Mouse (Mus musculus): Measurements from ENCODE around the gene Tac2. TPM values are rescaled to one million over a fixed set of nuclear protein-coding genes. Genes with fewer than 3 reads are reported as not detected.

Tac2 gene
- polyA plus RNA-seq, 1 experiment = 9.6 TPM

- peaks cover under 1% of the 10 kb centered on the region for H3K27me3 ChIP-seq (ENCODE audit: control insufficient read depth)
- no peak overlapping the region for H3K4me3 ChIP-seq (replicated peaks)
- TF ChIP-seq TAL1 (IDR thresholded peaks at IDR 0.05; ENCODE audit: low read length) = no peak
- 0 out of 2 replicates have a peak, but pooled peaks cover 2% of the 10 kb centered on the region for H3K9me3 ChIP-seq (ENCODE audit: control insufficient read depth, low read length)
- peaks cover 4% of the 10 kb centered on the region for H3K36me3 ChIP-seq (ENCODE audit: control insufficient read depth)
- H3K4me1 ChIP-seq (ENCODE audit: control insufficient read depth) = peaks cover 95% of the 10 kb centered on the region
Observed at GRCm38 (mm10) chr10:127734434-127734833, 10.2 kb downstream of the Tac2 start.

GRCm38 (mm10) chr10:127736266-127736665, 12.0 kb downstream of the Tac2 start:
- TF ChIP-seq GATA1 (IDR thresholded peaks at IDR 0.05; ENCODE audit: low read length) = no peak
- Histone ChIP-seq H3K9me3 (ENCODE audit: control insufficient read depth, low read length) (0 out of 2 replicates have a peak, but pooled peaks cover 2% of the 10 kb centered on the region), H3K36me3 (ENCODE audit: control insufficient read depth) (peaks cover 3% of the 10 kb centered on the region), H3K27me3 (ENCODE audit: control insufficient read depth) (peaks cover 7% of the 10 kb centered on the region), H3K4me3 (replicated peaks) (no peak overlapping the region), H3K4me1 (ENCODE audit: control insufficient read depth) (peaks cover 86% of the 10 kb centered on the region)

- TF ChIP-seq GATA1 (IDR thresholded peaks at IDR 0.05; ENCODE audit: low read length) (no peak), TAL1 (IDR thresholded peaks at IDR 0.05; ENCODE audit: low read length) (no peak)
- Histone ChIP-seq H3K9me3 (ENCODE audit: control insufficient read depth, low read length) (peaks cover 7% of the 10 kb centered on the region), H3K4me3 (replicated peaks) (no peak overlapping the region), H3K36me3 (ENCODE audit: control insufficient read depth) (peaks cover 9% of the 10 kb centered on the region), H3K4me1 (ENCODE audit: control insufficient read depth) (peaks cover 80% of the 10 kb centered on the region), H3K27me3 (ENCODE audit: control insufficient read depth) (peaks cover 7% of the 10 kb centered on the region)
Observed at GRCm38 (mm10) chr10:127736916-127737315, 12.6 kb downstream of the Tac2 start.

GRCm38 (mm10) chr10:127737552-127737951, 13.3 kb downstream of the Tac2 start:
- H3K36me3 ChIP-seq (ENCODE audit: control insufficient read depth) = peaks cover 16% of the 10 kb centered on the region
- H3K4me1 ChIP-seq (ENCODE audit: control insufficient read depth) = peaks cover 73% of the 10 kb centered on the region
- TF ChIP-seq TAL1 (IDR thresholded peaks at IDR 0.05; ENCODE audit: low read length) (no peak), GATA1 (IDR thresholded peaks at IDR 0.05; ENCODE audit: low read length) (no peak)

GRCm38 (mm10) chr10:127738151-127738882, 14.0 kb downstream of the Tac2 start:
- Histone ChIP-seq H3K4me1 (ENCODE audit: control insufficient read depth) (peaks cover 66% of the 10 kb centered on the region), H3K27me3 (ENCODE audit: control insufficient read depth) (peaks cover 7% of the 10 kb centered on the region), H3K4me3 (replicated peaks) (peak overlapping the region; percentile 72), H3K36me3 (ENCODE audit: control insufficient read depth) (peaks cover 23% of the 10 kb centered on the region), H3K9me3 (ENCODE audit: control insufficient read depth, low read length) (peaks cover 21% of the 10 kb centered on the region)
- TF ChIP-seq TAL1 (IDR thresholded peaks at IDR 0.05; ENCODE audit: low read length) (no peak), GATA1 (IDR thresholded peaks at IDR 0.05; ENCODE audit: low read length) (no peak)

More at GRCm38 (mm10) chr10:127737552-127737951, 13.3 kb downstream of the Tac2 start:
- no peak overlapping the region for H3K4me3 ChIP-seq (replicated peaks)
- H3K27me3 ChIP-seq (ENCODE audit: control insufficient read depth) = peaks cover 7% of the 10 kb centered on the region
- peaks cover 14% of the 10 kb centered on the region for H3K9me3 ChIP-seq (ENCODE audit: control insufficient read depth, low read length)

GRCm38 (mm10) chr10:127739083-127739660, 14.9 kb downstream of the Tac2 start, which contains the start of gene Zbtb39:
TSS of gene Zbtb39 (plus strand) at chr10:127739538.
- H3K4me1 ChIP-seq (ENCODE audit: control insufficient read depth) = peaks cover 58% of the 10 kb centered on the region
- peak within 1 kb of the TSS; percentile 72 for H3K4me3 ChIP-seq (replicated peaks)
- H3K36me3 ChIP-seq (ENCODE audit: control insufficient read depth) = peaks cover 32% of the 10 kb centered on the region
- H3K9me3 ChIP-seq (ENCODE audit: control insufficient read depth, low read length) = peaks cover 29% of the 10 kb centered on the region
- peaks cover 7% of the 10 kb centered on the region for H3K27me3 ChIP-seq (ENCODE audit: control insufficient read depth)
- no peak for TF ChIP-seq GATA1 (IDR thresholded peaks at IDR 0.05; ENCODE audit: low read length)
- TF ChIP-seq TAL1 (IDR thresholded peaks at IDR 0.05; ENCODE audit: low read length) = no peak

GRCm38 (mm10) chr10:127739661-127740161, 15.4 kb downstream of the Tac2 start:
- H3K4me3 ChIP-seq (replicated peaks) = peak overlapping the region; percentile 72

GRCm38 (mm10) chr10:127744661-127745060, 20.4 kb downstream of the Tac2 start:
- peaks cover 5% of the 10 kb centered on the region for H3K27me3 ChIP-seq (ENCODE audit: control insufficient read depth)
- H3K4me3 ChIP-seq (replicated peaks) = no peak overlapping the region
- H3K4me1 ChIP-seq (ENCODE audit: control insufficient read depth) = peaks cover 7% of the 10 kb centered on the region
- H3K9me3 ChIP-seq (ENCODE audit: control insufficient read depth, low read length) = peaks cover 27% of the 10 kb centered on the region
- H3K36me3 ChIP-seq (ENCODE audit: control insufficient read depth) = peaks cover 55% of the 10 kb centered on the region
- TF ChIP-seq GATA1 (IDR thresholded peaks at IDR 0.05; ENCODE audit: low read length) (no peak), TAL1 (IDR thresholded peaks at IDR 0.05; ENCODE audit: low read length) (no peak)

More at GRCm38 (mm10) chr10:127739661-127740161, 15.4 kb downstream of the Tac2 start:
- peaks cover 54% of the 10 kb centered on the region for H3K4me1 ChIP-seq (ENCODE audit: control insufficient read depth)
- H3K36me3 ChIP-seq (ENCODE audit: control insufficient read depth) = peaks cover 37% of the 10 kb centered on the region
- TF ChIP-seq GATA1 (IDR thresholded peaks at IDR 0.05; ENCODE audit: low read length) (no peak), TAL1 (IDR thresholded peaks at IDR 0.05; ENCODE audit: low read length) (no peak)
- peaks cover 7% of the 10 kb centered on the region for H3K27me3 ChIP-seq (ENCODE audit: control insufficient read depth)
- H3K9me3 ChIP-seq (ENCODE audit: control insufficient read depth, low read length) = peaks cover 29% of the 10 kb centered on the region

GRCm38 (mm10) chr10:127745886-127746285, 21.6 kb downstream of the Tac2 start:
- no peaks in the 10 kb centered on the region; the same call in 1 of the 2 replicates for H3K4me1 ChIP-seq (ENCODE audit: control insufficient read depth)
- peaks cover 55% of the 10 kb centered on the region for H3K36me3 ChIP-seq (ENCODE audit: control insufficient read depth)
- TF ChIP-seq TAL1 (IDR thresholded peaks at IDR 0.05; ENCODE audit: low read length) = no peak
- TF ChIP-seq GATA1 (IDR thresholded peaks at IDR 0.05; ENCODE audit: low read length) = no peak
- no peak overlapping the region for H3K4me3 ChIP-seq (replicated peaks)
- H3K9me3 ChIP-seq (ENCODE audit: control insufficient read depth, low read length) = peaks cover 27% of the 10 kb centered on the region
- peaks cover 10% of the 10 kb centered on the region for H3K27me3 ChIP-seq (ENCODE audit: control insufficient read depth)
